Mouse (Mus musculus) myocyte (in vitro differentiated cells): ENCODE results near the gene Sqstm1. TPM values are rescaled to one million over a fixed set of nuclear protein-coding genes. Genes with fewer than 3 reads are reported as not detected.
A peak's percentile ranks its signal among the peaks of the same experiment; 100 is the strongest.

Experiments
- H3K27me3 ChIP-seq: one replicate; pipeline ENCODE4 v1.6.1; 2011; ENCODE audit not compliant: control insufficient read depth, insufficient read depth, insufficient read length
- H3K36me3 ChIP-seq: one replicate; pipeline ENCODE4 v1.6.1; 2011; ENCODE audit not compliant: control insufficient read depth, insufficient read depth
- H3K4me2 ChIP-seq: one replicate; pipeline ENCODE4 v1.6.1; 2011; ENCODE audit warnings: low read depth, control low read depth
- H3K4me3 ChIP-seq: one replicate; pipeline ENCODE4 v1.5.1; 2011; ENCODE audit warnings: mild to moderate bottlenecking, control low read depth, moderate library complexity
- H3K79me2 ChIP-seq: one replicate; pipeline ENCODE4 v1.6.1; 2011; ENCODE audit not compliant: control insufficient read depth, insufficient read depth
- H3ac ChIP-seq: one replicate; pipeline ENCODE4 v1.6.1; 2011; ENCODE audit not compliant: control insufficient read depth, insufficient read length
- CEBPB ChIP-seq: IDR thresholded peaks from 2 replicates; pipeline ENCODE4 v1.6.1; 2011; ENCODE audit warnings: mild to moderate bottlenecking, moderate library complexity; ENCODE audit not compliant: poor library complexity, insufficient read depth, severe bottlenecking
- E2F4 ChIP-seq: IDR thresholded peaks from one replicate; pipeline ENCODE4 v1.6.1; 2011; ENCODE audit warnings: mild to moderate bottlenecking, control low read depth, moderate library complexity; ENCODE audit not compliant: insufficient read depth
- MYOD1 ChIP-seq, 3 experiments: IDR thresholded peaks; one replicate each; pipeline ENCODE4 v1.6.1; 2011; ENCODE audit warnings: control low read depth in 2 of 3, low read depth in 2 of 3, mild to moderate bottlenecking in 2 of 3, moderate library complexity in 1 of 3; ENCODE audit not compliant: insufficient read length in 2 of 3, control insufficient read depth in 1 of 3
- POLR2A ChIP-seq: IDR thresholded peaks from one replicate; pipeline ENCODE4 v1.6.1; 2011; ENCODE audit warnings: low read depth, mild to moderate bottlenecking, control low read depth, moderate library complexity; ENCODE audit not compliant: insufficient read length
- POLR2AphosphoS2 ChIP-seq: IDR thresholded peaks from one replicate; pipeline ENCODE4 v1.6.1; 2011; ENCODE audit warnings: low read depth, control low read depth; ENCODE audit not compliant: insufficient read length
- SRF ChIP-seq: IDR thresholded peaks from one replicate; pipeline ENCODE4 v1.6.1; 2011; ENCODE audit warnings: low read depth; ENCODE audit not compliant: control insufficient read depth, insufficient read length
- TCF12 ChIP-seq: IDR thresholded peaks from one replicate; pipeline ENCODE4 v1.6.1; 2011; ENCODE audit warnings: mild to moderate bottlenecking, control low read depth; ENCODE audit not compliant: poor library complexity, insufficient read depth, severe bottlenecking
- TCF3 ChIP-seq: IDR thresholded peaks from one replicate; pipeline ENCODE4 v1.6.1; 2011; ENCODE audit warnings: low read depth, control low read depth; ENCODE audit not compliant: insufficient read length
- USF1 ChIP-seq: IDR thresholded peaks from one replicate; pipeline ENCODE4 v1.6.1; 2011; ENCODE audit warnings: low read depth, mild to moderate bottlenecking, control low read depth, moderate library complexity
- polyA plus RNA-seq: library from polyadenylated mRNA; unstranded; fragments of >200 nt; fragmentation: generic; extraction: Trizol; gene quantifications from one replicate; pipeline ENCODE4 v1.2.1, GENCODE M21; 2012; ENCODE audit warnings: missing spikeins

Sqstm1 gene
- polyA plus RNA-seq, 1 experiment: 873 TPM

DNA sequence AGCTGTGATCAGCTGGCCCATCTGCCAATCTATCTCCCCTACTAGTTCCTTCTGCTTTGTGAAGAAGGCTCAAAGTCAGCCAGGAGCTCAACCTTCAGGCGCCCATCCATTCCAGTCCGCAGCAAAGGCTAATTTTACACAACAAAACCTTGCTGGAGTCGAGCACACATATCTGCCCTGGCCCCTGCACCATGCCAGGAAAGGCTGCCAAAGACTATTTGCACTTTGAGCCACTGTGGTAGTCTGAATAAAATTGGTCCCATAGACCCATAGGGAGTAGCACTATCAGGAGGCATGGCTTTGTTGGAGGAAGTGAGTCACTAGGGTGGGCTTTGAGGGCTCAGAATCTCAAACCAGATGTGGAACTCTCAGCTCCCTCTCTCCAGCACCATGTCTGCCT is 5.2 kb downstream of the Sqstm1 start:
- no peak for TF ChIP-seq MYOD1 (IDR thresholded peaks at IDR 0.05; ENCODE audit: control insufficient read depth in 1 of 3, insufficient read length in 2 of 3, low read depth in 2 of 3)
- peak; percentile 9 for TF ChIP-seq POLR2AphosphoS2
- no peak for TF ChIP-seq SRF
- Histone ChIP-seq H3K27me3 (no peaks in the 10 kb centered on the region), H3K4me3 (no peak overlapping the region), H3K79me2 (peaks cover 59% of the 10 kb centered on the region), H3K36me3 (peaks cover 81% of the 10 kb centered on the region), H3K4me2 (no peak overlapping the region), H3ac (no peak overlapping the region)

- Histone ChIP-seq H3ac (no peak overlapping the region), H3K27me3 (no peaks in the 10 kb centered on the region), H3K36me3 (peaks cover 91% of the 10 kb centered on the region), H3K4me3 (no peak overlapping the region), H3K4me2 (no peak overlapping the region), H3K79me2 (peaks cover 38% of the 10 kb centered on the region)
- TF ChIP-seq TCF3: no peak
- no peak for TF ChIP-seq TCF12
- peak; percentile 50 for TF ChIP-seq POLR2A
- TF ChIP-seq CEBPB: no peak
- TF ChIP-seq POLR2AphosphoS2: peak; percentile 80
Measured at GRCm38 (mm10) chr11:50203302-50203827, 7.3 kb downstream of the Sqstm1 start.

GRCm38 (mm10) chr11:50201590-50201989 is 9.0 kb downstream of the Sqstm1 start:
- TF ChIP-seq MYOD1 (IDR thresholded peaks at IDR 0.05; ENCODE audit: control insufficient read depth in 1 of 3, insufficient read length in 2 of 3, low read depth in 2 of 3): no peak
- no peak for TF ChIP-seq E2F4
- TF ChIP-seq POLR2A: peak; percentile 45
- TF ChIP-seq CEBPB: no peak
- TF ChIP-seq USF1: no peak
- no peak for TF ChIP-seq TCF12
- peak; percentile 33 for TF ChIP-seq POLR2AphosphoS2
- Histone ChIP-seq H3ac (no peak overlapping the region), H3K79me2 (peaks cover 21% of the 10 kb centered on the region), H3K36me3 (peaks cover 78% of the 10 kb centered on the region), H3K27me3 (no peaks in the 10 kb centered on the region), H3K4me3 (no peak overlapping the region), H3K4me2 (no peak overlapping the region)

DNA sequence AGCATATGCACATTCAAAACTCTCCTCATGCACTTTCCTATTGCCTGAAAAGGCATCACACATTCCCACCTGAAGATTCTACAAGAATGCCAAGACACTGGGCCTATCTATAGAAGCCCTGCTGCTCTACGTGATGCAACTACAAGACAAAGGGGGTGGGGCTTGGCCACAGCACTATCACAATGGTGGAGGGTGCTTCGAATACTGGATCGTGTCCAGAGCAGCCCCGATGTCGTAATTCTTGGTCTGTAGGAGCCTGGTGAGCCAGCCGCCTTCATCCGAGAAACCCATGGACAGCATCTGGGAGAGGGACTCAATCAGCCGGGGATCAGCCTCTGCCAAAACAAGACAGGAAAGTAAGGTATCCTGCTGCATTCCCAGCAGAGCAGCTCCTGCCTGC is 10.0 kb downstream of the Sqstm1 start:
- TF ChIP-seq POLR2A (peak; percentile 33), POLR2AphosphoS2 (no peak), CEBPB (no peak)
- peaks cover 11% of the 10 kb centered on the region for H3K79me2 ChIP-seq
- no peak overlapping the region for H3ac ChIP-seq
- H3K4me3 ChIP-seq: no peak overlapping the region
- H3K36me3 ChIP-seq: peaks cover 68% of the 10 kb centered on the region
- no peaks in the 10 kb centered on the region for H3K27me3 ChIP-seq
- no peak overlapping the region for H3K4me2 ChIP-seq

- peaks cover 51% of the 10 kb centered on the region for H3K36me3 ChIP-seq
- H3K27me3 ChIP-seq: no peaks in the 10 kb centered on the region
- no peak overlapping the region for H3K4me3 ChIP-seq
- H3ac ChIP-seq: no peak overlapping the region
- no peaks in the 10 kb centered on the region for H3K79me2 ChIP-seq
- TF ChIP-seq E2F4: no peak
- TF ChIP-seq TCF3: no peak
- TF ChIP-seq POLR2A: peak; percentile 54
- TF ChIP-seq POLR2AphosphoS2: peak; percentile 86
- H3K4me2 ChIP-seq: no peak overlapping the region
Measured at GRCm38 (mm10) chr11:50198916-50199315, 11.7 kb downstream of the Sqstm1 start.

- Histone ChIP-seq H3K36me3 (peaks cover 50% of the 10 kb centered on the region), H3K4me3 (no peak overlapping the region), H3K4me2 (no peak overlapping the region), H3K27me3 (no peaks in the 10 kb centered on the region), H3K79me2 (no peaks in the 10 kb centered on the region), H3ac (no peak overlapping the region)
- TF ChIP-seq E2F4 (no peak), POLR2A (peak; percentile 48), POLR2AphosphoS2 (peak; percentile 93)
Measured at GRCm38 (mm10) chr11:50198219-50198846, 12.3 kb downstream of the Sqstm1 start.
